Mouse (Mus musculus): Measurements from ENCODE around the gene Kcnj13.

DNA sequence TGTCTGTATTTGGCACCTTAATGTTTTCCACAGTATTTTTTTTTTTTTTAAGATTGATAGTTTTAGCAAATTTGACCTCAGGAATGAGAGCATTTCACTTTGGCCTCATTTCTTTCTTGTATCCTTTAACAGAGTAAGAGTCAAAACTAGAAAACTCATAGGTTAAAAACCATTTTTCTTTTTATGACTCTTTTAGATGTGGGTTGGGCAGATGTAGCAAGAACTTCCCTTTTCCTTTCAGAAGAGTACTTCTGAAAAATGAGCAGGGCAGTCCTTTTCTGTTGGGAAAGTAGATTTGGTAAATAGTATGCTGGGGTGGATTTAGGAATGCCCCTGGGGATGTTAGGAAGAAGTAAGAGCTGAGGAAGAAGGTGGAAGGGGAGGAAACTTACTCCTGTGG is 11.5 kb upstream of the Kcnj13 start:
- TF ChIP-seq ZKSCAN1 (IDR thresholded peaks at IDR 0.05; ENCODE audit: low read depth, low read length) (no peak), CTCF (IDR thresholded peaks at IDR 0.05 in 2 of 3, conservative IDR thresholded peaks at IDR 0.05 in 1 of 3; ENCODE audit: control insufficient read depth in 1 of 3, insufficient read depth in 1 of 3, low read depth in 2 of 3, low read length in 3 of 3, poor library complexity in 1 of 3, severe bottlenecking in 1 of 3) (no peak), POLR2A (IDR thresholded peaks at IDR 0.05; ENCODE audit: control insufficient read depth in 1 of 2, insufficient read depth in 1 of 2, low read depth in 1 of 2, low read length in 2 of 2, poor library complexity in 1 of 2) (no peak), E2F4 (IDR thresholded peaks at IDR 0.05; ENCODE audit: borderline replicate concordance, low read depth, low read length) (no peak), NRF1 (IDR thresholded peaks at IDR 0.05; ENCODE audit: insufficient read depth, low read depth, low read length, poor library complexity, severe bottlenecking) (no peak), MAFK (IDR thresholded peaks at IDR 0.05; ENCODE audit: borderline replicate concordance, low read depth, low read length) (no peak)
